In genomic region chr11:6318559-6318958, GRCm38 (mm10) we compare ENCODE assay signal across 20 mouse cellular contexts. TPM values are rescaled to one million over a fixed set of nuclear protein-coding genes. Genes with fewer than 3 reads are reported as not detected.
A peak's percentile ranks its signal among the peaks of the same experiment; 100 is the strongest.
DNase-seq lines count a peak whose midpoint lies in the region; ATAC-seq lines count a peak whose summit lies in the region.
"Had no signal": no experiment of that assay in that cellular context is flagged by ENCODE, and none has a peak within 500 bp of the region (broad histone marks: within the 10 kb centered on the region; RNA-seq: fewer than 3 reads in every experiment).

No protein-coding gene starts in this region.

- no peak for DNase-seq in cerebellum, postnatal 4 days (ENCODE audit: low spot score in 2 of 2)
- peak; percentile 57 for DNase-seq in cerebellum, adult 11-12 months
- peak; percentile 43 for DNase-seq in cerebellum, adult 8-10 months
- peak; percentile 47 to 62 for DNase-seq in cerebellum, postnatal 25 days
- DNase-seq in embryo, embryonic 10 days (ENCODE audit: low spot score): no peak
- DNase-seq in right cerebral cortex, postnatal 36 days (ENCODE audit: low spot score in 2 of 2): no peak
- DNase-seq: adrenal gland, adult 2 months; adrenal gland, postnatal 25 days; gastrocnemius, postnatal 10 days; gastrocnemius, postnatal 36 days; heart, postnatal 10 days; heart, postnatal 36 days; kidney, adult 11 months; kidney, adult 8-10 months had no signal

- peak; percentile 56; the same call in 1 of the 2 replicates for ATAC-seq in cerebellum, adult (ENCODE audit: insufficient number of reproducible peaks, low FRiP score, low TSS enrichment)
- ATAC-seq in CD4-positive, CD25-positive, alpha-beta regulatory T cell, adult 4 months: no peak
- ATAC-seq: forebrain, embryonic 15.5 days; hindbrain, embryonic 16.5 days; intestine, embryonic 15.5 days; Patski had no signal

RNA-seq across cellular contexts. Expression of gene Ogdh, which starts 27.1 kb away (rescaled TPM):
- 100 to 1,000 TPM; 146 to 237 TPM for polyA plus RNA-seq in CD4-positive, CD25-positive, alpha-beta regulatory T cell, adult 4 months (2017; shearing (Covaris generic))

RNA-seq across cellular contexts. Expression of gene Tmed4, which starts 43.9 kb away (rescaled TPM):
- polyA plus RNA-seq in CD4-positive, CD25-positive, alpha-beta regulatory T cell, adult 4 months (2017; shearing (Covaris generic)): 10 to 100 TPM; 76.3 to 100.0 TPM

RNA-seq across cellular contexts. Expression of gene Ddx56, which starts 51.0 kb away (rescaled TPM):
- polyA plus RNA-seq in CD4-positive, CD25-positive, alpha-beta regulatory T cell, adult 4 months (2017; shearing (Covaris generic)): 100 to 1,000 TPM in 1 of 2 experiments, 10 to 100 TPM in 1; 90.0 to 123 TPM

Comparison
In these comparisons a context has a peak if more than half of its experiments do, and no peak if none do; other contexts are left out.
1. DNase-seq: peak in cerebellum, adult 11-12 months (single experiment), cerebellum, adult 8-10 months (single experiment) and cerebellum, postnatal 25 days (2 of 2); none in cerebellum, postnatal 4 days (0 of 2), embryo, embryonic 10 days (single experiment) and right cerebral cortex, postnatal 36 days (0 of 2).